In genomic region chr1:23187446-23188206, GRCm38 (mm10) we compare ENCODE assay signal across 9 mouse cellular contexts.
DNase-seq lines count a peak whose midpoint lies in the region; ATAC-seq and TF ChIP-seq lines count a peak whose summit lies in the region.
"Had no signal": no experiment of that assay in that cellular context is flagged by ENCODE, and none has a peak within 500 bp of the region (broad histone marks: within the 10 kb centered on the region; RNA-seq: fewer than 3 reads in every experiment).

No protein-coding gene starts in this region.

- DNase-seq in lung, postnatal 4 days = no peak
- DNase-seq in liver = peak; percentile 55
- DNase-seq in stomach, postnatal 0 days (ENCODE audit: low spot score) = peak; percentile 20
- DNase-seq in hindbrain, embryonic 11.5 days (ENCODE audit: low spot score) = no peak
- DNase-seq in left cerebral cortex, postnatal 10 days (ENCODE audit: extremely low spot score in 1 of 2, low spot score in 2 of 2) = no peak
- DNase-seq: thymus, adult 2 months had no signal

- H3K4me3 ChIP-seq in lung, embryonic 16.5 days (ENCODE audit: low read length) = no peak overlapping the region; the same call in 1 of the 2 replicates
- H3K4me3 ChIP-seq in heart, embryonic 11.5 days (ENCODE audit: low read depth, low read length) = no peak overlapping the region
- no peak overlapping the region for H3K4me3 ChIP-seq in stomach, postnatal 0 days (ENCODE audit: low read depth, low read length)
- no peak overlapping the region for H3K4me3 ChIP-seq in hindbrain, embryonic 11.5 days (ENCODE audit: low read depth, low read length)
- H3K4me3 ChIP-seq: erythroblast, embryonic 14.5 days had no signal

- H3K4me2 ChIP-seq in lung, embryonic 16.5 days (ENCODE audit: low read depth, low read length) = peak overlapping the region; percentile 45
- H3K4me2 ChIP-seq in heart, embryonic 11.5 days = peak overlapping the region; percentile 14; the same call in 1 of the 2 replicates
- H3K4me2 ChIP-seq in stomach, postnatal 0 days (replicated peaks; ENCODE audit: low read depth) = peak overlapping the region; percentile 38
- H3K4me2 ChIP-seq in hindbrain, embryonic 11.5 days (replicated peaks; ENCODE audit: low read depth, low read length) = no peak overlapping the region

- intact Hi-C loops in left cerebral cortex, postnatal 10 days (cut with DNase I) = no loop called here

- peak; percentile 75 for ATAC-seq in lung, embryonic 16.5 days (ENCODE audit: low read depth)
- ATAC-seq in heart, embryonic 11.5 days (replicated peaks; ENCODE audit: insufficient number of reproducible peaks, low FRiP score, low TSS enrichment) = peak; percentile 50; the same call in 1 of the 2 replicates
- ATAC-seq in stomach, postnatal 0 days (ENCODE audit: low FRiP score, low TSS enrichment) = peak; percentile 69
- ATAC-seq in hindbrain, embryonic 11.5 days (ENCODE audit: low FRiP score) = no peak

- no peak for TF ChIP-seq CTCF in stomach, postnatal 0 days (IDR thresholded peaks at IDR 0.05; ENCODE audit: low read depth)

- peak overlapping the region; percentile 89 for H3K27ac ChIP-seq in lung, embryonic 16.5 days (ENCODE audit: low read length)
- H3K27ac ChIP-seq in heart, embryonic 11.5 days (ENCODE audit: low read depth, low read length) = peak overlapping the region; percentile 90
- peak overlapping the region; percentile 67 for H3K27ac ChIP-seq in stomach, postnatal 0 days (replicated peaks)
- no peak overlapping the region for H3K27ac ChIP-seq in hindbrain, embryonic 11.5 days (ENCODE audit: low read depth, low read length)

- WGBS in lung, embryonic 16.5 days = 31% methylated on average over 6 of the region's 6 CpGs
- WGBS in heart, embryonic 11.5 days (ENCODE audit: insufficient replicate concordance) = 47% methylated on average over 6 of the region's 6 CpGs
- 38% methylated on average over 6 of the region's 6 CpGs for WGBS in stomach, postnatal 0 days
- 77% methylated on average over 6 of the region's 6 CpGs for WGBS in hindbrain, embryonic 11.5 days

- TF ChIP-seq EP300 in stomach, postnatal 0 days (optimal IDR thresholded peaks at IDR 0.05) = no peak

- no peaks in the 10 kb centered on the region for H3K9me3 ChIP-seq in lung, embryonic 16.5 days (ENCODE audit: control insufficient read depth, low read length)
- H3K9me3 ChIP-seq in heart, embryonic 11.5 days (replicated peaks; ENCODE audit: control insufficient read depth, low read length) = no peaks in the 10 kb centered on the region
- no peaks in the 10 kb centered on the region for H3K9me3 ChIP-seq in stomach, postnatal 0 days (ENCODE audit: control insufficient read depth, low read length)
- no peaks in the 10 kb centered on the region for H3K9me3 ChIP-seq in hindbrain, embryonic 11.5 days (ENCODE audit: control insufficient read depth, low read length)

- 0 out of 2 replicates have a peak overlapping the region, but pooled peaks have one; percentile 11 for H3K9ac ChIP-seq in lung, embryonic 16.5 days (ENCODE audit: low read length)
- H3K9ac ChIP-seq in heart, embryonic 11.5 days (ENCODE audit: low read depth, low read length) = 0 out of 2 replicates have a peak overlapping the region, but pooled peaks have one; percentile 16
- no peak overlapping the region for H3K9ac ChIP-seq in stomach, postnatal 0 days (ENCODE audit: low read length)
- H3K9ac ChIP-seq in hindbrain, embryonic 11.5 days (ENCODE audit: low read depth, low read length) = no peak overlapping the region

- H3K27me3 ChIP-seq in lung, embryonic 16.5 days (ENCODE audit: control insufficient read depth, insufficient read depth, low read depth, low read length) = no peaks in the 10 kb centered on the region
- no peaks in the 10 kb centered on the region for H3K27me3 ChIP-seq in heart, embryonic 11.5 days (ENCODE audit: control insufficient read depth, insufficient read depth, low read length)
- H3K27me3 ChIP-seq in stomach, postnatal 0 days (ENCODE audit: control insufficient read depth, insufficient read depth, low read length) = no peaks in the 10 kb centered on the region
- no peaks in the 10 kb centered on the region for H3K27me3 ChIP-seq in hindbrain, embryonic 11.5 days (ENCODE audit: control insufficient read depth, insufficient read depth, low read length)

- no peaks in the 10 kb centered on the region for H3K36me3 ChIP-seq in lung, embryonic 16.5 days (ENCODE audit: control insufficient read depth, insufficient read depth, low read length)
- no peaks in the 10 kb centered on the region for H3K36me3 ChIP-seq in heart, embryonic 11.5 days (ENCODE audit: control insufficient read depth, insufficient read depth, low read length)
- no peaks in the 10 kb centered on the region for H3K36me3 ChIP-seq in stomach, postnatal 0 days (ENCODE audit: control insufficient read depth, insufficient read depth, low read length)
- H3K36me3 ChIP-seq in hindbrain, embryonic 11.5 days (ENCODE audit: control insufficient read depth, insufficient read depth, low read length) = no peaks in the 10 kb centered on the region

- H3K4me1 ChIP-seq in lung, embryonic 16.5 days (replicated peaks; ENCODE audit: control insufficient read depth, insufficient read depth, low read length) = peaks cover 7% of the 10 kb centered on the region
- peaks cover 7% of the 10 kb centered on the region; the same call in 1 of the 2 replicates for H3K4me1 ChIP-seq in heart, embryonic 11.5 days (ENCODE audit: control insufficient read depth, insufficient read depth, low read length)
- no peaks in the 10 kb centered on the region for H3K4me1 ChIP-seq in stomach, postnatal 0 days (replicated peaks; ENCODE audit: control insufficient read depth, insufficient read depth)
- no peaks in the 10 kb centered on the region for H3K4me1 ChIP-seq in hindbrain, embryonic 11.5 days (replicated peaks; ENCODE audit: control insufficient read depth, insufficient read depth, low read length)

Comparison
In these comparisons a context has a peak if more than half of its experiments do, and no peak if none do; other contexts are left out.
1. H3K9ac ChIP-seq: peak in lung, embryonic 16.5 days (single experiment) and heart, embryonic 11.5 days (single experiment); none in stomach, postnatal 0 days (single experiment) and hindbrain, embryonic 11.5 days (single experiment).
2. DNase-seq: peak in liver (single experiment) and stomach, postnatal 0 days (single experiment); none in lung, postnatal 4 days (0 of 2), hindbrain, embryonic 11.5 days (single experiment) and left cerebral cortex, postnatal 10 days (0 of 2).